Mouse (Mus musculus): ENCODE data around the gene Crisp4. TPM values are rescaled to one million over a fixed set of nuclear protein-coding genes. Genes with fewer than 3 reads are reported as not detected.

The Crisp4 gene
- polyA plus RNA-seq (2015; fragmentation: Nextera tagmentation; extraction: Ambion mirVana) = not detected in 2 replicates

DNA sequence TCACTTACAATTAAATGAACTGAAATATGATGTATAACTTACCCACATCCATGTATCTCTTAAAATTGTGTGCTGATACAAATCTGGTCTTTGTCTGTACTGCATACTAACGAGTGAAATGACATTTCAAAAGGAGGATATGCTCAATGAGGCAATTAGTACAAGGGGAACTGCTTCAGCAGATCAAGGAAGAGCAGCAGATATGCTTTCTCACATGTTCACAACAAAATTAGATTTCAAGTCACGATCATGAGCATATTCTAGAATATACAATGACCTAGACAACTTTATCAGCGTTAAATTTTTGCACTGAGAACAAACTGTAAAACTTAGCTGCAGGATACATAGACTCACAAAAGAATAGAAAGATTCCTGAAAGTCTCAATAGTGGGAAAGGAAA, at the start of gene Crisp4:
Gene Crisp4, minus strand, starts transcription at position 101 of the 400 bp plus-strand sequence.
- H3K9me3 ChIP-seq (ENCODE audit: low read length) = no peaks in the 10 kb centered on the region
- no peaks in the 10 kb centered on the region for H3K27me3 ChIP-seq (replicated peaks; ENCODE audit: insufficient read depth, low read length)
- 54% methylated on average over 3 of the region's 3 CpGs for WGBS
- no peak within 1 kb of the TSS for H3K4me3 ChIP-seq (ENCODE audit: low read depth, low read length)
- H3K9ac ChIP-seq (replicated peaks; ENCODE audit: low read depth) = no peak within 1 kb of the TSS
- TF ChIP-seq EP300 (IDR thresholded peaks at IDR 0.05) = no peak
- no peak for TF ChIP-seq CTCF (IDR thresholded peaks at IDR 0.05)
- H3K27ac ChIP-seq (ENCODE audit: low read length) = no peak within 1 kb of the TSS
- no peak within 1 kb of the TSS for H3K4me2 ChIP-seq (replicated peaks; ENCODE audit: low read depth, low read length)
- H3K36me3 ChIP-seq (ENCODE audit: insufficient read depth, low read length) = no peaks in the 10 kb centered on the region
- DNase-seq (ENCODE audit: low spot score) = no peak
- H3K4me1 ChIP-seq (ENCODE audit: insufficient read depth, low read depth, low read length) = no peaks in the 10 kb centered on the region
- no peak for ATAC-seq

DNA sequence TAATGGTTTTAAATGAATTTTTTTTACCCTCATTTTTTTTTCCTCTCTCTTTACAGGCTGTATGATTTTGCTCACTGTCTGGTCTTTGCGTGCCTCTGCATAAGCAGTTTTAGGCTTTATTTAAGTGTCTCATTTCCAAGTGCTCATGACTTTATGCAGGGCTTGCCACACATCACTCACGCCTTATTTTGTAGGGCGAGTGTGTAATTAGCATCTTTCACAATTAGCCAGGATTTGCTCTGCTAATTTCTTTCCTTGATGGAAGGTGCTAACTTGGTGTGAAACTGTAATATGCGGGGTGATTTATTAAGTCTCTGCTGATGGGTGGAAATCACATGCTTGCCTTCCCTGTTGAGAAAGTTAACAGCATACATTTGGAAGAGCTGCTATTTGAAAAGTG, 46.0 kb upstream of the Crisp4 start:
- DNase-seq (ENCODE audit: low spot score) (no peak), ATAC-seq (no peak)
- WGBS = 48% methylated on average over 4 of the region's 4 CpGs
- no peak for TF ChIP-seq CTCF (IDR thresholded peaks at IDR 0.05)
- no peak for TF ChIP-seq EP300 (IDR thresholded peaks at IDR 0.05)
- Histone ChIP-seq H3K36me3 (ENCODE audit: insufficient read depth, low read length) (no peaks in the 10 kb centered on the region), H3K9me3 (ENCODE audit: low read length) (no peaks in the 10 kb centered on the region), H3K27ac (ENCODE audit: low read length) (no peak overlapping the region), H3K4me2 (replicated peaks; ENCODE audit: low read depth, low read length) (no peak overlapping the region), H3K27me3 (replicated peaks; ENCODE audit: insufficient read depth, low read length) (no peaks in the 10 kb centered on the region), H3K4me1 (ENCODE audit: insufficient read depth, low read depth, low read length) (no peaks in the 10 kb centered on the region), H3K4me3 (ENCODE audit: low read depth, low read length) (no peak overlapping the region), H3K9ac (replicated peaks; ENCODE audit: low read depth) (no peak overlapping the region)

DNA sequence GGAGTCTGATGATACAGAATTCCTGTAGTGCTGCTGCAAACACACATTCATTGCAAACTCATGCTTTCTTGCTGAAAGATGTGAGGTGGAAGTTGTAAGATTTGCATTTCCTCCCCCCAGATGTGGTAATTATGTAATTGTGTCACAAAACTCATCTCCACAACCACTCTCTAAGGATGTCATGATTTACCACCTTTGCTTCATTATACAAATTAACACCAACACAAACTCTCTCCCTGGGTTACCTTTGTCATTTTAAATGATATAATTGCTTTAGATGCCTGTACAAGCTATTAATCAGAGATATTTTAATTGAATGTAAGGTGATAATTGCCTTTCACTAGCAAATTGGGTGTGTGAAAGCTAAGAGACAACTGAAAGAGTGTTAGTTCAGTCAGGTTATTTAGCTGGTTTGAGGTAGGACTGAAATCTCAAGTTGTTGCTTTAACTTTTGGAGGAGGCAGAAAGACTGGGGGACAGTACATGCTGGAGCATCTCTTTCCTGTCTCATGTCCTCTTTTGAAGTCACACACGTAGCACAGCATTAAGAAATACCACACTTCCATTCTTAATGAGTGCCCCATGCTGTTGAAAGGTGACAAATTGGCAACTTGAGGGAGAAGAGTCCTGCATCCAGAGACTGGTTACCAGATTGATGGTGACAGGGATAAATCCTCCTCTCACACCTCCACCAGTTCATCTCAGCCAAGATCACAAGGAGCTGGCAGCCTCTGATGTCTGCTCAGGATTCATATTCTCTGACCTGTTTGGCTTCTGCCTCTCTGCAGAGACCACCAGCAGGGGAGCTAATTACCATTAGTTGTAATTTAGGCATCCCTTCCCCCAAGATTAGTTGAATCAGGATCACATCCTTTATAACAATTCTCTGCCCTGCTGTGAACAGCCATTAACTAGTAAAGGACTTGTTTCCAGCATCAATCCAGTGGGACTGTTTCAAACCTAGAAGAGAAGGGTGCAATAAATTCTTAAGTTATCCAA, 45.3 kb upstream of the Crisp4 start:
- Histone ChIP-seq H3K27me3 (replicated peaks; ENCODE audit: insufficient read depth, low read length) (no peaks in the 10 kb centered on the region), H3K27ac (ENCODE audit: low read length) (no peak overlapping the region), H3K9ac (replicated peaks; ENCODE audit: low read depth) (no peak overlapping the region), H3K4me1 (ENCODE audit: insufficient read depth, low read depth, low read length) (no peaks in the 10 kb centered on the region), H3K9me3 (ENCODE audit: low read length) (no peaks in the 10 kb centered on the region), H3K4me3 (ENCODE audit: low read depth, low read length) (no peak overlapping the region), H3K4me2 (replicated peaks; ENCODE audit: low read depth, low read length) (no peak overlapping the region), H3K36me3 (ENCODE audit: insufficient read depth, low read length) (no peaks in the 10 kb centered on the region)
- TF ChIP-seq EP300 (IDR thresholded peaks at IDR 0.05) = no peak
- no peak for ATAC-seq
- 21% methylated on average over 1 of the region's 1 CpGs for WGBS
- no peak for DNase-seq (ENCODE audit: low spot score)

DNA sequence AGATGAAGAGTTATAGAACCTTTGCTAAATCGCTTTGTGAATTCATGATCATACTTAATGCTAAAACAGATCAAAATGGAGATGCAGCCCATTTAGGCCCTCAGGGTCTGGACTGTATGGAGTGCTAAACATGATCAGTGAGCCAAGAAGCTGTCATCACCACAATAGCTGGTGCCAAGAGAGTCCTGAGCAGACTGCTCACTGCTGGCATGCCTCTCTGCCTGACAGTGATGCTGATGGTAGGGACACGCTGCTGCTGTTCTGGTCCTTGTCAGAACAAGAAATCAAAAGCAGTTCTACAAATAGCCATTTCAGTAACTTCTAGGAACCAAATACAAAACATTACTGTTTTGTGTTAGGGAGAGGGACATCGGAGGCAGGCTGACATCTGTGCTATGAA, 35.5 kb upstream of the Crisp4 start:
- ATAC-seq (peak; percentile 83), DNase-seq (ENCODE audit: low spot score) (peak; percentile 49)
- no peak overlapping the region for H3K4me2 ChIP-seq (replicated peaks; ENCODE audit: low read depth, low read length)
- H3K36me3 ChIP-seq (ENCODE audit: insufficient read depth, low read length) = no peaks in the 10 kb centered on the region
- no peak overlapping the region for H3K4me3 ChIP-seq (ENCODE audit: low read depth, low read length)
- TF ChIP-seq CTCF (IDR thresholded peaks at IDR 0.05) (no peak), EP300 (IDR thresholded peaks at IDR 0.05) (no peak)
- WGBS = 69% methylated on average over 3 of the region's 3 CpGs
- H3K4me1 ChIP-seq (ENCODE audit: insufficient read depth, low read depth, low read length) = no peaks in the 10 kb centered on the region
- no peaks in the 10 kb centered on the region for H3K9me3 ChIP-seq (ENCODE audit: low read length)
- no peaks in the 10 kb centered on the region for H3K27me3 ChIP-seq (replicated peaks; ENCODE audit: insufficient read depth, low read length)
- no peak overlapping the region for H3K9ac ChIP-seq (replicated peaks; ENCODE audit: low read depth)
- H3K27ac ChIP-seq (ENCODE audit: low read length) = no peak overlapping the region

DNA sequence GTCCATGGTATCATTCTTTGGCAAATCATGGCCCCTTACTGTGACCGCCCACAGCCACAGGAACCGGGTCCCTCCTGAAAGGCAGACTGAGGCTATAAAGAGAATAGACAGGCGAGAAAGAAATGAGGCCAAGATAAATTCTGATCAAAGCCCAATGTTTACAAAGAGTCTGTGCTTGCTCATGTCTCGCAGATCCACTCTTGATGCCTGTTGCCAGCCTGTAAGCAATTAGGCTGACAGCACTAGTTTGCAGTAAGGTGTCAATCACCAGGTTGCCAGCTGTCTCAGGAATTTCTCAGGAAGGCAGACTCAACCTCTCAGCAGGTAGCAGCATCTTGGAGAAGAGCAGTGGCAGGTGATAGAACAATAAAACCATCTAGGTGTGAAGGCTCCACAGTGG, 24.9 kb upstream of the Crisp4 start:
- no peaks in the 10 kb centered on the region for H3K27me3 ChIP-seq (replicated peaks; ENCODE audit: insufficient read depth, low read length)
- H3K4me2 ChIP-seq (replicated peaks; ENCODE audit: low read depth, low read length) = no peak overlapping the region
- no peaks in the 10 kb centered on the region for H3K4me1 ChIP-seq (ENCODE audit: insufficient read depth, low read depth, low read length)
- no peak for DNase-seq (ENCODE audit: low spot score)
- no peak overlapping the region for H3K9ac ChIP-seq (replicated peaks; ENCODE audit: low read depth)
- no peak overlapping the region for H3K27ac ChIP-seq (ENCODE audit: low read length)
- ATAC-seq = no peak
- H3K4me3 ChIP-seq (ENCODE audit: low read depth, low read length) = no peak overlapping the region
- no peaks in the 10 kb centered on the region for H3K9me3 ChIP-seq (ENCODE audit: low read length)
- TF ChIP-seq CTCF (IDR thresholded peaks at IDR 0.05) = no peak
- TF ChIP-seq EP300 (IDR thresholded peaks at IDR 0.05) = no peak
- 54% methylated on average over 4 of the region's 4 CpGs for WGBS
- H3K36me3 ChIP-seq (ENCODE audit: insufficient read depth, low read length) = no peaks in the 10 kb centered on the region

DNA sequence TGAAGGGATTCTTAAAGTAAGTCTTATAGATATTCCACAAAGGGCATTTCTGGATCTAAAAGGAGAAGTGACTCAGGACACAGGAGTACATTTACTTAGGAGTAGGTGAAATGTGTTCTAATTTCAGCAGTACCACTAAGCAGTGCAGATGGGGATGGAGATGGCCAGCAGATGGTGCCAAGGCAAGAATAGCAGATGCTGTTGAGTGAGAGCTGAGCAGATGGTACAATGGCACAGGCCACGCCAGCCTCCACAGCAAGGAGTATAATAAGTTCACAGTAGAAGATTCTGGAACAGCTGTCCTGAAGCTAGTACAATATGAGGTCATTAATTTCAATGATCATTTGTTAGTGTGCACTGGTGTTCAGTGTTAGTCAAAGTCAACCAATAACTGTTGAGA, 22.6 kb upstream of the Crisp4 start:
- no peaks in the 10 kb centered on the region for H3K36me3 ChIP-seq (ENCODE audit: insufficient read depth, low read length)
- 57% methylated on average over 1 of the region's 1 CpGs for WGBS

More for the DNA sequence above, 22.6 kb upstream of the Crisp4 start:
- Histone ChIP-seq H3K4me1 (ENCODE audit: insufficient read depth, low read depth, low read length) (no peaks in the 10 kb centered on the region), H3K9ac (replicated peaks; ENCODE audit: low read depth) (no peak overlapping the region), H3K4me2 (replicated peaks; ENCODE audit: low read depth, low read length) (no peak overlapping the region), H3K9me3 (ENCODE audit: low read length) (no peaks in the 10 kb centered on the region), H3K27ac (ENCODE audit: low read length) (no peak overlapping the region), H3K4me3 (ENCODE audit: low read depth, low read length) (no peak overlapping the region), H3K27me3 (replicated peaks; ENCODE audit: insufficient read depth, low read length) (no peaks in the 10 kb centered on the region)
- TF ChIP-seq CTCF (IDR thresholded peaks at IDR 0.05) = no peak
- TF ChIP-seq EP300 (IDR thresholded peaks at IDR 0.05) = no peak
- ATAC-seq (no peak), DNase-seq (ENCODE audit: low spot score) (no peak)

Measured in lung, postnatal 0 days (tissue).